Mouse (Mus musculus) c-Kit-positive CD71-positive TER-119-positive erythroid progenitor cells, embryonic 14.5 days (primary cell): Measurements from ENCODE around the gene Olfr1502.
"Not testable (repeated sequence)": the region's sequence is repeated elsewhere in the genome, so short reads cannot be mapped to it uniquely, and the experiment has no call there.

Experiments used
- DNase-seq: peaks from one replicate; pipeline ENCODE4 v3.0.0-alpha.2; 2013; ENCODE audit warnings: low spot score

Olfr1502 gene

DNA sequence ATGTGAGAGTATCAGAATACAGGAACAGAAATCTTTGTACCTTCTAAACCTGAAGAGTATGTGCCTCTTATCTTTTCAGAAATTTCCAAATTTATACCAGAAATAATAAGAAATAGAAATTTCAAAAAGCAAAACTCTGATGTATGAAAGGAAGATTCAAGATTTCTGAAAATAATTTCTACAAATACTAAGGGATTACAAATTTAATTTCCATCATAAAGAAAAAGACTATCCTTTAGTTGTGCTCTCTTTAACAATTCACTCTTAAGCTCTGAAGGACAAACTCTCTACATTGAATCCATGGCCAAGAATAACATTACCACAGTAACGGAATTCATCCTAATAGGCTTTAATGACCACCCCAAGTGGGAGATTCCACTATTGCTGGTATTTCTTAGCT, at the start of gene Olfr1502:
Gene Olfr1502 (plus strand): TSS at position 301 of the 400 bp plus-strand sequence.
- no peak for DNase-seq

DNA sequence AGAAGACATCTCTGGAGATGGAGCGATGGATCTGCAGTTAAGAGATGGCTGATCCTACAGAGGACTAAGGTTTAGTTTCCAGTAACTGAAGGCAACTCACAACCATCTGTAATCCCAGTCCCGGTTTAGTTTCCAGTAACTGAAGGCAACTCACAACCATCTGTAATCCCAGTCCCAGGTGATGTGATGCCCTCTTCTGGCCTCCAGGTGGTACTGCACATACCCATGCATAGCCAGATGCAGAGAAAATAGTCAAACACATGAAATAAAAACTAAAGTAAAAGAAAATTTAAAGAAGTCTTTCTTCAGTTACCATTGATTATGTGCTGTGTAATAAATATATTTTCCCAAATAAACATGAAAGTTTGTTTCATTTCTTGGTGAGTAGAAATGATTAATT, 48.8 kb upstream of the Olfr1502 start:
- no peak for DNase-seq

- no peak for DNase-seq
These were observed 42.8 kb upstream of the Olfr1502 start for GRCm38 (mm10) chr19:13818827-13819226.

DNA sequence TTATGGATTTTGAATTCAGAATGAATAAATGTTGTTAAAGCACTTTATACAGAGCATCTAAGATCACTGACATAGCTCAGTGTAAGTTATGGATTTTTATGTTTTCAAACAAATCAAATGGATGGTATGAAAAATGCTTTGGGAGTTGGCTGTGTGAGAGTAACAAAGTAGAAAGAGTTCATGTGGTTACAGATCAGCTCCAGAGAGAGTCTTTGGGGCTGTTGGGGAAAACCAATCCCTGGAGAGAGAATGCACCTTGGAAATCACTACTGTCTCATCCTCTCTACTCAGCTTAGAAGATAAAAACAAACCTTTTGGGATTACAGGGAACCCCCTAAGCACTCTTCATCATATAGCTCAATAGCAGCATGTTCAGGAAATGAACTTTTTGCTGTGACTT, 42.2 kb upstream of the Olfr1502 start, which contains the start of gene Olfr1499:
Gene Olfr1499 (minus strand): TSS at position 101 of the 400 bp plus-strand sequence.
- no peak for DNase-seq

- no peak for DNase-seq
These were observed 40.7 kb upstream of the Olfr1502 start for GRCm38 (mm10) chr19:13820847-13821246.

DNA sequence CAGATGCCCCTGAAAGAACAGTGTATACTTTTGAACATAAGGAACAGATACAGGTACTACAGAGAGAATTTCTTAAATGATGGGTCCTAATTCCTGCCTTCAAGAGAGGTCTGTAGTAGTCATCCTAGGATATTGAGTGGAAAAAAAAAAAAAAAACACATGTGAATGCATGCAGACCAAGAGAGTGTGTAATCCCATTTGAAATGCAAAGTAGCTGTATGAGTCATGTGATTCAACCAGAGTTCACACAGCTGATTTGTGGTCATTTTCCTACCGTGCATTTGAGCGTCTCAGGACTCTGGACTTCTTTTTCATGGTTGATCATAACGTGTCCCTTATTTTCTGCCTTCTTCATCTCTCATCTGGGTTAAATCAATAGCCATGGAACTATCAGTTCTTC, 33.1 kb upstream of the Olfr1502 start:
- DNase-seq, result no peak

- DNase-seq, result no peak
These were observed 31.2 kb upstream of the Olfr1502 start, which contains the start of gene Olfr1500 for GRCm38 (mm10) chr19:13830388-13830787. Gene Olfr1500, minus strand, starts transcription at chr19:13830488.

GRCm38 (mm10) chr19:13850592-13850991, 11.0 kb upstream of the Olfr1502 start, which contains the start of gene Olfr1501:
Gene Olfr1501, minus strand, starts transcription at chr19:13850692.
- not testable (repeated sequence) for DNase-seq

DNA sequence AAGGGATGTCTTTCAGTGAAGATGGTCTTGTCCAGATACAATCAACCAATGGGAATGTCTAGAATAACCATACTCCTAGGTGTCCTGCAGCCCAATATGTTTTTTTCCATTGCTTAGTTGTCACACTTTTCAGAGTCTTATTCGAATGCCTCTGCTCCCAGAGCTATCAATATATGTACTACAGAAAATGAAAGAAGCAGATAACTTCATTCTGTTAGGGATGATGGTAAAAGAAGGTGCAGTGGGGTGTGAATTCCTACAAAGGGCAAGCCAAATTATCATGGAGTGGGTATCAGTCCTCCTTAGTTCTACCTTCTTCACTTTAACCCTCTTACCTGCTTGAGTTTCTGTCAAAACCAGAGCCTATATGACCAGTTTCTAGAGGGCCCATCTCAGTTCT, 36.2 kb downstream of the Olfr1502 start, which contains the start of gene Olfr1504:
Gene Olfr1504 (minus strand): TSS at position 101 of the 400 bp plus-strand sequence.
- DNase-seq, result no peak
